Mouse (Mus musculus): ENCODE measurements around the gene Napepld.
"Not testable (repeated sequence)": the region's sequence is repeated elsewhere in the genome, so short reads cannot be mapped to it uniquely, and the experiment has no call there.

Gene Napepld

DNA sequence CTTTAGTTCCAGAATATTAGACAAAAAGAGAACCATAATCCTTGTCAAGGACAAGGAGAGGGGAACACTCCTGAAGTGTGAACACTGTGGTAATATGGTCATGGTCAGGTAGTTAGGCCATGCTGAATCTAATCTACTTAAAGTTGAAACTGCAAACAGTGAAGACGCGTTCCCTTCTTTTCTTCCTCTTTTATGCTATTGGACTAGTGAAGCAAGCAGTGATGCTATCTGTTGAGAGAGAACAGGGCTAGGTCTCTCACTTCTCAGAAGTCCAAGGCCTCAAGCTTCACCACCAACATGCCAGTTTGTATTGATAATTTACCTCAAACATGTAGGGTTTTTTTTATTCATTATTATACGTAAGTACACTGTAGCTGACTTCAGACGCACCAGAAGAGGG lies 13.3 kb upstream of the Napepld start:
- in situ Hi-C loops (cut with MboI; ENCODE audit: low pct_unique_long_range_greater_than_20kb in 1 of 2, low sequenced_read_pairs in 2 of 2, unreplicated experiment in 1 of 2), result no loop called here

GRCm38 (mm10) chr5:21712127-21712715 lies 11.0 kb upstream of the Napepld start:
- in situ Hi-C loops (cut with MboI; ENCODE audit: low pct_unique_long_range_greater_than_20kb in 1 of 2, low sequenced_read_pairs in 2 of 2, unreplicated experiment in 1 of 2), result no loop called here

DNA sequence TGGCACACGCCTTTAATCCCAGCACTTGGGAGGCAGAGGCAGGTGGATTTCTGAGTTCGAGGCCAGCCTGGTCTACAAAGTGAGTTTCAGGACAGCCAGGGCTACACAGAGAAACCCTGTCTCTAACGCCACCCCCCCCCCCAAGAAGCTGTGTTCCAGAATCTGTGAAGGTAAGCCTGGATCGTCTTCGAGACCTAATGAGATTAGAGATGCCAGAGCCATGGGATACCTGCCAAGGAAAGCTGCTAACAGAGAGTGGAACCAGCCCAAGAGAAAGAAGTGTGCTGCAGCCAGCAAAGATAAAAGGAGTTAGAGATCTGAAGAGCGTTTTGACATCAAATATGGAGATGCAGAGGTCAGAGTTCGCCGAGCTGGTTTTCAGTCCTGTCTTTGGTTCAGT lies 6.8 kb upstream of the Napepld start:
- in situ Hi-C loops (cut with MboI; ENCODE audit: low pct_unique_long_range_greater_than_20kb in 1 of 2, low sequenced_read_pairs in 2 of 2, unreplicated experiment in 1 of 2), result not testable (repeated sequence)

- in situ Hi-C loops (cut with MboI; ENCODE audit: low pct_unique_long_range_greater_than_20kb in 1 of 2, low sequenced_read_pairs in 2 of 2, unreplicated experiment in 1 of 2), result no loop called here
These were observed 5.3 kb upstream of the Napepld start for GRCm38 (mm10) chr5:21706546-21706945.

- in situ Hi-C loops (cut with MboI; ENCODE audit: low pct_unique_long_range_greater_than_20kb in 1 of 2, low sequenced_read_pairs in 2 of 2, unreplicated experiment in 1 of 2), result no loop called here
These were observed 2.5 kb upstream of the Napepld start for GRCm38 (mm10) chr5:21703708-21704107.

DNA sequence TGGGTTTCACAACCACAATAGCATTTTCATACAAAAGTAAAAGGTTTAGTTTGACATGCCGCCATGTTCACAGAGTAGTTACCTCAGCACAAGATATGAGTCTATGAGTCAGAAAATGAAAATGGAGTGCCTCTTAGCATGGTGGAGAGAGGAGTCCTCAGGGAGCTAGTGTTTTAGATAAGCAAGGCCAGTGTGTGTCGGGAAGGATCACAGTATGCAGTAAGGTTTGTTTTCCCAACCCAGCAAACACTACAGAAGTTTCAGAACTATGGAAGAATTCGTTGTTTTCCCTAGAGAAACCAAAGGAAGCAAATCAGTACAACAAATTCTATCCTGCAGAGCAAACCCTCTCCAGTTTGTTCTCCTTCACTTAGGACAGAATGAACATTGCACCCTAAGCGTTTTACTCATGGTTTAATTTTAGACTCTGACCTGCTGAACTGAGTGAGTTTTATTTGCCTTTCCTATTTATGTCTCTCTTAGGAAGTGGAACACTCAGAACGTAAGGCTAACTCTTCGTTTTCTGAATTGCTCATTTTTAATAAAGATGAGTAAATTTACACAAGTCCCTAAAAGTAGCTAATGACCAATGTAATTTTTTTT lies 1.8 kb upstream of the Napepld start:
- in situ Hi-C loops (cut with MboI; ENCODE audit: low pct_unique_long_range_greater_than_20kb in 1 of 2, low sequenced_read_pairs in 2 of 2, unreplicated experiment in 1 of 2), result no loop called here

DNA sequence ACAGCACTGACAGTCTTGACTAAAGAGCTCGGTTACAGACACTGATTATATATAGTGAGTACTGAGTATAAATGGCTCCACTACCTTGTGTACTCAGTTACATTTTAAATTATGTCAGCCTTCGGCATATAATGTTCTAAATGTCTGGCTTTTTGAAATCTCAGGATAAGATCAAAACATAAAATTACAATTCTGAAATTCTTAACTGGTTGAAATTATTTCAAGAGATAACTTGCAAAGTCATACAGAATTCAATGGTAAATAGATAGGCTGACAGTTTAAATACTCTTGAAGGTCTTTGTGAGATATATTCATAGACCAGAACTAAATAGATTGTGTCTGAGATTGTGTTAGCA lies 791 bp upstream of the Napepld start:
- in situ Hi-C loops (cut with MboI; ENCODE audit: low pct_unique_long_range_greater_than_20kb in 1 of 2, low sequenced_read_pairs in 2 of 2, unreplicated experiment in 1 of 2), result no loop called here

GRCm38 (mm10) chr5:21700934-21701333 lies 262 bp downstream of the Napepld start:
- in situ Hi-C loops (cut with MboI; ENCODE audit: low pct_unique_long_range_greater_than_20kb in 1 of 2, low sequenced_read_pairs in 2 of 2, unreplicated experiment in 1 of 2), result no loop called here

GRCm38 (mm10) chr5:21700272-21700821 lies 849 bp downstream of the Napepld start:
- in situ Hi-C loops (cut with MboI; ENCODE audit: low pct_unique_long_range_greater_than_20kb in 1 of 2, low sequenced_read_pairs in 2 of 2, unreplicated experiment in 1 of 2), result no loop called here

GRCm38 (mm10) chr5:21699555-21699954 lies 1.6 kb downstream of the Napepld start:
- in situ Hi-C loops (cut with MboI; ENCODE audit: low pct_unique_long_range_greater_than_20kb in 1 of 2, low sequenced_read_pairs in 2 of 2, unreplicated experiment in 1 of 2), result not testable (repeated sequence)

- in situ Hi-C loops (cut with MboI; ENCODE audit: low pct_unique_long_range_greater_than_20kb in 1 of 2, low sequenced_read_pairs in 2 of 2, unreplicated experiment in 1 of 2), result no loop called here
These were observed 6.2 kb downstream of the Napepld start for GRCm38 (mm10) chr5:21694854-21695490.

- in situ Hi-C loops (cut with MboI; ENCODE audit: low pct_unique_long_range_greater_than_20kb in 1 of 2, low sequenced_read_pairs in 2 of 2, unreplicated experiment in 1 of 2), result no loop called here
These were observed 7.8 kb downstream of the Napepld start for GRCm38 (mm10) chr5:21693372-21693870.

GRCm38 (mm10) chr5:21692230-21692629 lies 9.0 kb downstream of the Napepld start:
- in situ Hi-C loops (cut with MboI; ENCODE audit: low pct_unique_long_range_greater_than_20kb in 1 of 2, low sequenced_read_pairs in 2 of 2, unreplicated experiment in 1 of 2), result no loop called here

DNA sequence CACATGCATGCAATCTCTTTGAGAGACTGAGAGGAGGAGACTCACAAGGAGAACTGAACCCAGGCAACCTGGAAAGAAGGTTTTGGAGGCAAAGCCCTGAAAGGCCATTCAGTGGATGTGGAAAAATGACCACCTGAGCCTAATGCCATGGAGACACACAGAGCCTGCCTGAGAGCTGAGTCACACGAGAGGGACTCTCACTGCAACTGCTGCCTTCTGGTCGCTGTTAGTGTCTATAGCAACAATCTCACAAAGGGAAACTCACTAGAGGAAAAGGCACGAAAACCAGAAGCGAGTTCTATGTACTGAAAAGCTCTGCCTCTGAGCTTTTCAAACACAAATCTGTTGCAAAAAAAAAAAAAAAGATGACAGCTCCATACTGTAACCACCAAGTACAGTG lies 14.2 kb downstream of the Napepld start:
- in situ Hi-C loops (cut with MboI; ENCODE audit: low pct_unique_long_range_greater_than_20kb in 1 of 2, low sequenced_read_pairs in 2 of 2, unreplicated experiment in 1 of 2), result no loop called here

GRCm38 (mm10) chr5:21685001-21685400 lies 16.2 kb downstream of the Napepld start:
- in situ Hi-C loops (cut with MboI; ENCODE audit: low pct_unique_long_range_greater_than_20kb in 1 of 2, low sequenced_read_pairs in 2 of 2, unreplicated experiment in 1 of 2), result no loop called here

DNA sequence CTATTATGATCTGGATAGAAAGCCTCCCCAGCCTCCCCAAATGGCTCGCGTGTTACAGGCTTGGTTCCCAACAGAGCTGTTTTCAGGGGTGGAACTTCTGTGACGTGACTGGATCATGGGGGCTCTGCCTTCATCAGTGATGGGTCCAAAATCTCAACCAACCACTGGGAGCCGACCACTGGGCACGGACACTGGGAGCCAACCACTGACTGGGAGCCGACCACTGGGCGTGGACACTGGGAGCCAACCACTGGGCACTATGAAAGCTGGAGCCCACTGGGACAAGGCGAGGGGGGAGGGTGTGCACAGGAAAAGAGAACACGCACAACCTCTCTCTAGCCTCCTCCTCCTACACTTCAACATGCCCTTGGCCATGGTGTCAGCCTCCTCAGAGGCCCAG lies 17.4 kb downstream of the Napepld start:
- in situ Hi-C loops (cut with MboI; ENCODE audit: low pct_unique_long_range_greater_than_20kb in 1 of 2, low sequenced_read_pairs in 2 of 2, unreplicated experiment in 1 of 2), result no loop called here

- in situ Hi-C loops (cut with MboI; ENCODE audit: low pct_unique_long_range_greater_than_20kb in 1 of 2, low sequenced_read_pairs in 2 of 2, unreplicated experiment in 1 of 2), result no loop called here
These were observed 20.3 kb downstream of the Napepld start for GRCm38 (mm10) chr5:21680940-21681339.

DNA sequence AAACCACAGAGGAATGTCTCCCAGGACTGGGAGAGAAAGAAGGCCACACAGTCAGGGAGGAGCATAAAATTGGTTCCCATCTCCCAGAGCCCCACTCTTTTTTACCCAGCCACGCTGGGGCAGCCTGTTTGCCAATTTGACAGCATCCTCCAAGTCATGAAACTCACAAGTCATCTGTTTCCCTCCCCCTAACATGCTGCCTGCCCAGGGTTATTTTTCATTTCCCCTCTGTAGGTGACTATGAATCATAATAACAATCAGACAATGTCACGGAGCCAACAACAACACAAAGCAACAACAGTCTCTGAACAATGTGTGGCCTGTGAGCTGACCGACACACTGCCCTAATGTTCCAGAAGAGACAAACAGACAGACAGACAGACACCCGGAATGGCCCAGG lies 21.2 kb downstream of the Napepld start:
- in situ Hi-C loops (cut with MboI; ENCODE audit: low pct_unique_long_range_greater_than_20kb in 1 of 2, low sequenced_read_pairs in 2 of 2, unreplicated experiment in 1 of 2), result no loop called here

- in situ Hi-C loops (cut with MboI; ENCODE audit: low pct_unique_long_range_greater_than_20kb in 1 of 2, low sequenced_read_pairs in 2 of 2, unreplicated experiment in 1 of 2), result no loop called here
These were observed 22.8 kb downstream of the Napepld start for GRCm38 (mm10) chr5:21678363-21678762.

DNA sequence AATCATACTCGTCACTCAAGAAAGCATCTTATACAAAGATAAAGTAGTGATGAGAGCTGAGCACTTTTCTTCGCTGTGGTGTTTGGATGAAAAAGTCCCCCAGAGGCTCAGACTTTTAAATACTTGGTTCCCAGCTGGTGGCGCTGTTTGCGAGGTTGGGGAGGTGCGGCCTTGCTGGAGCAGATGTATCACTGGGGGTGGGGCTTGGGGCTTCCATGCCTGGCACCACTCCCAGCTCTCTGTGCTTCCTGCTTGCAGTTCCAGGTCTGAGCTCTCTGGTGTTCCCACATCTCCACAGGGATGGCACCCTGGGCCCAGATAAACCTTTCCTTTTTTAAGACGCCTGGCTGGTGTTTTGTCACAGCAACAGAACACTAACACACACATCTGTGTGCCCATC lies 23.3 kb downstream of the Napepld start:
- in situ Hi-C loops (cut with MboI; ENCODE audit: low pct_unique_long_range_greater_than_20kb in 1 of 2, low sequenced_read_pairs in 2 of 2, unreplicated experiment in 1 of 2), result no loop called here
